Mouse (Mus musculus) cerebellum, adult 11 months (tissue): Measurements from ENCODE around the gene Pold4.

Experiments used
- DNase-seq: peaks from one replicate; pipeline ENCODE4 v3.0.0; 2022

The Pold4 gene

GRCm38 (mm10) chr19:4280425-4280824, 48.7 kb downstream of the Pold4 start:
- no peak for DNase-seq

GRCm38 (mm10) chr19:4282898-4283553, 51.3 kb downstream of the Pold4 start, which contains the start of gene Ankrd13d:
TSS of gene Ankrd13d (minus strand) at chr19:4283137.
- DNase-seq = peak; percentile 82
